Mouse (Mus musculus) heart, postnatal 25 days (tissue): ENCODE results near the gene Cpm. TPM values are rescaled to one million over a fixed set of nuclear protein-coding genes. Genes with fewer than 3 reads are reported as not detected.
"Not testable (repeated sequence)": the region's sequence is repeated elsewhere in the genome, so short reads cannot be mapped to it uniquely, and the experiment has no call there.

Experiments used
- DNase-seq: peaks from one replicate; pipeline ENCODE4 v3.0.0; 2022; ENCODE audit warnings: low spot score
- intact Hi-C: fragments of 180-260 bp; cut with DNase I; formaldehyde crosslinking; loops from one replicate; pipeline ENCODE4 v1.15.1; 2025
- total RNA-seq, 2 experiments: library from RNA; stranded (reverse); gene quantifications; 2 replicates each; pipeline ENCODE4 v1.2.3; 2021

The Cpm gene
- total RNA-seq, 2 experiments from 2014 or later: 3.9 to 4.5 TPM

GRCm38 (mm10) chr10:117592306-117593040, 36.8 kb upstream of the Cpm start:
- intact Hi-C loops: no loop called here
- DNase-seq: no peak

- no peak for DNase-seq
- intact Hi-C loops: no loop called here
These were observed 36.2 kb upstream of the Cpm start for GRCm38 (mm10) chr10:117593041-117593570.

DNA sequence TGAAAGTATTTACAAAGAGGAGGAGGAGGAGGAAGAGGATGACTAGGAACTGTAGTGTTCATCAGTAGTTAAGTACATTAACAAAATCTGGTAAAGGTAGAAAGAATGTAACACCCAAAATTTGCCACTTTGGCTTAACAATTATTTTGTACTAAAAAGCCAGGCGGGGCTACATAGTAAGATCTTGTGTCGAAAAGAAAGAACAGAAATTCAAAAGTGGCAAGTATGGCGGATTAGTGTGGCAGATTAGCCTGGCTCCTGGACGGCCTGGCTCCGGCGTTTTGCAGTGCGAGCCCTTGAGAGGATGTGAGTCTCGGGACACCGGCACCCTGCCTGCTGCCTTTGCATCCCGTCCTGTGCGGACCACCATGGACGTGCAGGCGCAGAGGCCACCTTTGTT, 35.4 kb upstream of the Cpm start:
- intact Hi-C loops: no loop called here
- DNase-seq: no peak

GRCm38 (mm10) chr10:117594291-117594850, 34.9 kb upstream of the Cpm start:
- DNase-seq: no peak
- intact Hi-C loops: no loop called here

GRCm38 (mm10) chr10:117594913-117595312, 34.4 kb upstream of the Cpm start:
- no peak for DNase-seq
- intact Hi-C loops: no loop called here

DNA sequence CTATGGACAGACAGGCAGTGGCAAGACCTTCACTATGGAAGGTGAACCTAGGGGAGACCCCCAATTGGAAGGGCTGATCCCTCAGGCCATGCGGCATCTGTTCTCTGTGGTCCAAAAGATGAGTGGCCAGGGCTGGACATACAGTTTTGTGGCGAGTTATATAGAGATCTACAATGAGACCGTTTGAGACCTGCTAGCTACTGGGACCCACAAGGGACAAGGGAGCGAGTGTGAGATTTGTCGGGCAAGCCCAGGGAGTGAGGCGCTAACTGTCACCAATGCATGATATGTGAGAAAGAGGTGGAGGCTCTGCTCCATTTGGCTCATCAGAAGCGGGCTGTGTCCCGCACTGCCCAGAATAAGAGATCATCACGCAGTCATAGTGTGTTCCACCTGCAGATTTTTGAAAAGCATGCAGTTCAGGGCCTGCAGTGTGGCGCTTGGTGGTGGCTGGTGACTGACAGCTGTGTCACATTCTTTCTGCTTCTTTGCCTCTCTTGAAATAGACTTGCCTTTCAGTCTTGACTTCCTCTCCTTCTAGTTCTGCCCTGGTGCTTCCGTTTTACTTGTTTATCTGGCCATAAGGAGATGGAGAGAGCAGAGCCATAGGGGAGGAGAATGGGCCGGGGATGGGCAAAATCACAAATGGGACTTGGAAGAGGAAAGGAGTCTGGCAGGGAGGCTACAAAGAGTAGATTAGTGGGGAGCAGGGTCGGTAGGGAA, 33.7 kb upstream of the Cpm start:
- intact Hi-C loops: no loop called here
- no peak for DNase-seq

DNA sequence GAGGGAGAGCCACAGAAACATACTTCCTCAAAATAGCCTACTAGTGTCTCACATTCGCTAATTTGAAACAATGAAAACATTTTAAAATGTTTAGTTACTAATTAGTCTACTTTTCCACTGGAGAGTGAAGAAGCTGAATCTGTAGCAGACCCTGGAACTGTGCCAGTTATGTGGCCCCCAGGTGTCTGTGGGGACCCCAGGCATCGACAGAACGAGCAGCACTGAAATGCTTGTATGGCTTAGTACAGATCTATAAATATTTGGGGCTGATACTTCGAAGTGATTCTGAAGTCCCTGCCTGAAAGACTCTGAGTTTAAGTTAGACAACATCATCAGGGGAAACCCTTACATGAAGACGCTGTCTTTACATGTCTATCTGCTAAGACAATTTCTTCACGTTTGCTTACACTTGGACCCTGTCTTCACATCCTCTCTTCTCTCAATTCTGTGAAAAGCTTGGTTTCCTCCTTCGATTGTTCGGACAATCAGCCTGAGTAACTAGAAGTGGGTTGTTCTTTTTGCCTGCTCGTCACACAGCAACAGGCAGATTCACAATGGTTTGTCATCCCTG, 33.0 kb upstream of the Cpm start:
- DNase-seq: no peak
- intact Hi-C loops: no loop called here

DNA sequence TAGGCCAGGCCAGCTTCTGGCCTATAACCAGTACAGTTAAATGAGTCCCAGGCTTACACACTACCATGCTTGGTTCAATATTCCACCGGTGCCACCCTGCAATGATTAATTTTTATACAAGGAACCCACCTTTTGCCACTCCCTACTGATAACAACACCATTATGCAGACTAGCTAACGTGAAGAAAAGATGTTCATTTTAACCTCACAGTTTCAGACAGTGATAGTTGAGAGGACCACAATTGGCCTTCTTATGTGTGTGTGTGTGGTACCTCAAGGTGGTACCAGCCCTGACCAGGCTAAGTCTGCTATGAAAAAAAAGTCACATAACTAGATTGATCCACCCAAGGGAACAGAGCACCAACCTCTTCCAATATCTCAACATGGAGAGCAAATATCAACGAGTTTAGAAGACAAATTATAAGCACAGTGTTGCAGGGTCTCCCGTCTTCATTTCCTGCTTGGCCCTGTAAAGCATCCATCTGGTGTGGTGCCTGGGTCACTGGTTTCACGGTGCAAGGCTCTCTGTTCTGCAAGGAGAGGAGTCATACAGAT, 32.5 kb upstream of the Cpm start:
- intact Hi-C loops: no loop called here
- DNase-seq: no peak

- intact Hi-C loops, DNase-seq: not testable (repeated sequence)
These were observed 31.7 kb upstream of the Cpm start for GRCm38 (mm10) chr10:117597371-117598265.

GRCm38 (mm10) chr10:117598266-117598950, 30.9 kb upstream of the Cpm start:
- intact Hi-C loops: no loop called here

DNA sequence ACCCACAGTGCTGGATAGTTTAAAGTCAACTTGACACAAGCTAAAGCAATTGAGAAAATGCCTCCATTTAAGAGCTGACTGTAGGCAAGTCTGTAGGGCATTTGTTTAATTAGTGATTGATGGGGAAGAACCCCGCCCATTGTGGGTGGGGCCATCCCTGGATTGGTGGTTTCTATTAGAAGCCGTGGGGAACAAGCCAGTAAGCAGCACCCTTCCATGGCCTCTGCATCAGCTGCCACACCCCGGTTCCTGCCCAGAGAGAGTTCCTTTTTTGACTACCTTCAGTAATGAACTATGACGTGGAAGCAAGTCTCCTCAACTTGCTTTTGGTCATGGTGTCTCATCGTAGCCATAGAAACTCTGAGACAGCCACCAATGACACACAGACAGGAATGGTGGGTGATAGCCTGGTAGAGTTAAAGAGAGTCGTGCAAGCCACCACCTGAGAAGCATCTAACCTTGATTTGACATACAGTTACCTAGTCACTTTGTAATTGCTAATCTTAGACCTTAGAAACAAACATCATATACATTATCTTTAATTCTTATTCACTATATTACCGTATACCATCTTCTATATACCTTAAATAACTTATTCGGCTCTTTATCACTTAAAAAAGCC, 30.2 kb upstream of the Cpm start:
- DNase-seq, intact Hi-C loops: not testable (repeated sequence)

More at GRCm38 (mm10) chr10:117598266-117598950, 30.9 kb upstream of the Cpm start:
- DNase-seq: no peak

DNA sequence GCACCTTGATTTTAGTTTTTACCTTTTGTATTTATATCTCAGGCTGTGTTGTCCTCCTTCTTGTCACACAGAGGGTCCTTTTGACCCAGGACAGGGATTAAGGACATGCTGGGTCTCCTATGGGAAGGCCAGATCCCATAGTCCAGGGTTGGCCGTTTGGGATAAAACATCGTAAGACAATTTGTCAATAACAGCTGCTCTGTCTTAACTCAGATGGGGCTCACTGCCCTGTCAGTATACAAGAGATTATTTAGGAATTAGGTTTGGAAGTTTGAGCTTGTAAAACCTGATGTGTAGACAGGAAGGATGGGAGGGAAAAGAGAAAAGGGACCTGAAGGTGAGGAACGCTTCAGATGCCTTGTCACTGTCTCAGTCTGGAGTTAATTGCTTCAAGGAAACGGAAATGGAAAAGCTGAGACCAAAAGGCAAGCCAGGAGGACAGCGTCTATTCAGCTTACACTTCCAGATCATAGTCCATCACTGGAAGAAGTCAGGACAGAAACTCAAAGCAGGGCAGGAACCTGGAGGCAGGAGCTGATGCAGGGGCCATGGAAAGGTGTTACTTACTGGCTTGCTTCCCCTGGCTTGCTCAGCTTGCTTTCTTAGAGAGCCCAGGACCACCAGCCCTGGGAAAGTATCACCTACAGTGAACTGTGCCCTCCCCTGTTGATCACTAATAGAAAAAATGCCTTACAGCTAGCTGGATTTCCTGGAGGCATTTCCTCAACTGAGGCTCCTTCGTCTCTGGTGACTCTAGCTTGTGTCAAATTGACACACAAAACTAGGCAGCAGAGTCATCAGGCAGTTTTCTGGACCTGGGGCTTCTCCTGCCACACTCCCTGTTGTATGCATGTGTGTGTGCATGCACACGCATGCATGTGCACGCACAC, 27.9 kb upstream of the Cpm start:
- DNase-seq: no peak
- intact Hi-C loops: no loop called here

DNA sequence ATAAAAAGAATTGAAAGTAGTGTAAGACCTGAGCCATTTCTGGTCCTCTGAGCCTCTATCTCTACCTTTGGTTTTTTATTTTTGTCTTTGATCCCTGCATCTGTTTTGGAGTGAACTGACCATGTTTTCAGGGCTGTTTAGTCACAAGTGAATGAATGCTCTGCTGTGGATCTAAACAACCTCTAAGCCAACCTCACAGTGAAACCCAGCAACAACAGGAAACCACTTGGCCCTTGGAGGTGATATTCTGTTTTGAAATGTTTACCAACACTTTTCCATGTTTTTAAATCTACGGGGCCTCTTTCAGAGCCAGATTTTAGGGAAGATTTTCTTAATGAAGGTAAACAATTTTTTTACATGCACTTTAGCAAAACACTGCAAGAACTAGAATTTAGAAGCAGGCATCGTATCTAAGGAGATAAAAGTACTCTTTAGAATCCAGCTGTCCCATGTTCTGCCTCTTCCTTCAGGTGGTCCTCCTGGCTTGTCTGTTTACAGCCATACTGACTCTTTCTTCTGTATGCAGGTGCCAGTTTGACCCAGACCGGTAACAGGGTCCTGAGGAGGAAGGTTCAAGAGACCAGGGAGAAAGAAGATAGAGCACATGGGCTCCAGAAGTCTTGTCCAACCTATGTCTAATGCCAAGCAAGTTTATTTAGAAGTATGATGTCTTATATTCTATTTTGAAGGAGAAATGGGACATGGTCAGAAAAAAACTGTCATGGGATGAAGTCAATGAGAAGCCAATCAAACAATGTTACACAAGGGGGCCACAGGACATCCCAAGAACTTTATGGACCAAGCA, 26.8 kb upstream of the Cpm start:
- intact Hi-C loops: no loop called here
- DNase-seq: no peak

- no peak for DNase-seq
- intact Hi-C loops: no loop called here
These were observed 26.0 kb upstream of the Cpm start for GRCm38 (mm10) chr10:117603130-117603833.

GRCm38 (mm10) chr10:117603834-117604623, 25.3 kb upstream of the Cpm start:
- DNase-seq: no peak
- intact Hi-C loops: no loop called here
